Mouse (Mus musculus) forebrain, embryonic 14.5 days (tissue): ENCODE data around the gene Foxp1. TPM values are rescaled to one million over a fixed set of nuclear protein-coding genes. Genes with fewer than 3 reads are reported as not detected.

ENCODE experiments used
- ATAC-seq: fragments of 200-750 bp; cut with Nextera tagmentation; 2 replicates; pipeline ENCODE4 v1.8.0; 2017; ENCODE audit warnings: mild to moderate bottlenecking, moderate library complexity
- DNase-seq: peaks from one replicate; pipeline ENCODE4 v3.0.0-alpha.2; 2015; ENCODE audit warnings: low spot score
- H3K27ac ChIP-seq: fragments of 300-500 bp; sonication (generic); 2 replicates; pipeline ENCODE4 v1.5.1; 2014; ENCODE audit warnings: low read depth, mild to moderate bottlenecking, control low read depth, low read length, moderate library complexity
- H3K27me3 ChIP-seq: fragments of 300-500 bp; sonication (generic); replicated peaks from 2 replicates; pipeline ENCODE4 v1.6.1; 2014; ENCODE audit warnings: low read length, control low read depth, mixed read lengths; ENCODE audit not compliant: control insufficient read depth, insufficient read depth
- H3K36me3 ChIP-seq: fragments of 300-500 bp; sonication (generic); 2 replicates; pipeline ENCODE4 v1.6.1; 2014; ENCODE audit warnings: low read length, control low read depth; ENCODE audit not compliant: control insufficient read depth, insufficient read depth
- H3K4me1 ChIP-seq: fragments of 300-500 bp; sonication (generic); 2 replicates; pipeline ENCODE4 v1.6.1; 2014; ENCODE audit warnings: antibody characterized with exemption, low read length, control low read depth; ENCODE audit not compliant: control insufficient read depth, insufficient read depth
- H3K4me2 ChIP-seq: fragments of 300-500 bp; sonication (generic); 2 replicates; pipeline ENCODE4 v1.6.1; 2014; ENCODE audit warnings: mild to moderate bottlenecking, control low read depth, low read length
- H3K4me3 ChIP-seq: fragments of 300-500 bp; sonication (generic); 2 replicates; pipeline ENCODE4 v1.5.1; 2014; ENCODE audit warnings: low read depth, low read length, control low read depth
- H3K9ac ChIP-seq: fragments of 300-500 bp; sonication (generic); 2 replicates; pipeline ENCODE4 v1.6.1; 2014; ENCODE audit warnings: mild to moderate bottlenecking, low read length, control low read depth, moderate library complexity
- H3K9me3 ChIP-seq: fragments of 300-500 bp; sonication (generic); replicated peaks from 2 replicates; pipeline ENCODE4 v1.6.1; 2016; ENCODE audit warnings: low read length, control low read depth, mixed read lengths; ENCODE audit not compliant: control insufficient read depth
- WGBS: fragments of 180-500 bp; shearing (Covaris S2); extraction: QIAGEN DNeasy Blood & Tissue Kit; methylation state at CpG from one replicate; pipeline ENCODE4 v1.1.7; 2014; 5-methylcytosine and 5-hydroxymethylcytosine counted together
- polyA plus RNA-seq: library from polyadenylated mRNA; unstranded; fragments of >200 nt; fragmentation: Nextera tagmentation; extraction: Ambion mirVana; gene quantifications from 2 replicates; pipeline ENCODE4 v1.2.1, GENCODE M21; 2014

The Foxp1 gene
- polyA plus RNA-seq, 1 experiment from 2014 or later = 63.3 TPM

- no peak overlapping the region for H3K4me2 ChIP-seq
- no peak for DNase-seq
- H3K27ac ChIP-seq = no peak overlapping the region
- no peaks in the 10 kb centered on the region for H3K4me1 ChIP-seq
- H3K9me3 ChIP-seq = no peaks in the 10 kb centered on the region
- no peaks in the 10 kb centered on the region for H3K27me3 ChIP-seq
- no peak overlapping the region for H3K4me3 ChIP-seq
- H3K36me3 ChIP-seq = no peaks in the 10 kb centered on the region
- WGBS = 86% methylated on average over 2 of the region's 2 CpGs
- no peak overlapping the region for H3K9ac ChIP-seq
- no peak for ATAC-seq
Observed at GRCm38 (mm10) chr6:99257676-99258075, 264.8 kb downstream of the Foxp1 start.

DNA sequence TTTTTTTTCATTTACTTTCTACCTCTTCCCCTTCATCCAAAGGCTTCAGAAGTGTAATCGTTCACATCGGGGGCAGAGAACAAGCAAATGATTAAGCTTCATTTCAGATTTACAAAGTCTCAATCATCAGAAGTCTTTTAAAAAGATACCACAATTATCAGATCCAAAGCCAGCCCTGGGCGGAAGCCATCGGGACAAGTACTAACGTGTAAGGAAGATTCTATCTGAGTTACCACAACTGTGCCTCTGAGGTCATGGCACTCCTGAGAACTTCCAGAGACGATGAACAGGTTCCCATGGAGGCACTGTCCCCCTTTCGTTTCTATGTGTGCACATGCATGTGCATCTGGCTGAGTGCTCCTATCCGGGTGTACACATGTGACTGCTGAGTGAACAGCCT is 269.2 kb downstream of the Foxp1 start:
- DNase-seq (no peak), ATAC-seq (no peak)
- Histone ChIP-seq H3K4me2 (no peak overlapping the region), H3K4me3 (no peak overlapping the region), H3K36me3 (no peaks in the 10 kb centered on the region), H3K4me1 (no peaks in the 10 kb centered on the region), H3K9ac (no peak overlapping the region), H3K9me3 (no peaks in the 10 kb centered on the region), H3K27me3 (no peaks in the 10 kb centered on the region), H3K27ac (no peak overlapping the region)
- 94% methylated on average over 8 of the region's 8 CpGs for WGBS

DNA sequence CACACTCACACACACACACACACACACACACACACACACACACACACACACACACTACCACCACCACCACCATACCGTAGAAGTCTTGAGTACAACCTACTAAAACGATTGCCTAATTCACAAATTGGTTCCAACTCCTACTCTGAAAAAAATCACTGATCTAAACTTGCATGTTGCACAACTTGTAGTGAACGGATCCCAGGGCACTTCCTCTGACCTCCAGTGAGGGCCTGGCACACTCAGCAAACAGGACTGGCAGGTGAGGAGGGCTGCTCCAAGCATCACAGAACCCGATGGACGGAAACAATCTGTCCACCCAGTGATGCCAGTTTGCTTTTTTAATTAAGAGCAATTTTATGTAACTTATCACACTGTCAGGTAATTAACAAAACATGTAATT is 269.7 kb downstream of the Foxp1 start:
- ATAC-seq (no peak), DNase-seq (no peak)
- H3K4me1 ChIP-seq = no peaks in the 10 kb centered on the region
- H3K36me3 ChIP-seq = no peaks in the 10 kb centered on the region
- 78% methylated on average over 5 of the region's 5 CpGs for WGBS
- H3K27ac ChIP-seq = no peak overlapping the region
- H3K9ac ChIP-seq = no peak overlapping the region
- no peak overlapping the region for H3K4me3 ChIP-seq
- H3K9me3 ChIP-seq = no peaks in the 10 kb centered on the region
- H3K4me2 ChIP-seq = no peak overlapping the region
- no peaks in the 10 kb centered on the region for H3K27me3 ChIP-seq

GRCm38 (mm10) chr6:99251924-99252323 is 270.6 kb downstream of the Foxp1 start:
- no peak for ATAC-seq
- H3K27ac ChIP-seq = no peak overlapping the region
- WGBS = 93% methylated on average over 4 of the region's 4 CpGs

GRCm38 (mm10) chr6:99251222-99251621 is 271.3 kb downstream of the Foxp1 start:
- H3K4me3 ChIP-seq = no peak overlapping the region
- no peak overlapping the region for H3K9ac ChIP-seq
- ATAC-seq = no peak
- 88% methylated on average over 3 of the region's 3 CpGs for WGBS
- DNase-seq = no peak
- no peak overlapping the region for H3K27ac ChIP-seq
- H3K4me1 ChIP-seq = no peaks in the 10 kb centered on the region
- H3K9me3 ChIP-seq = no peaks in the 10 kb centered on the region
- H3K27me3 ChIP-seq = no peaks in the 10 kb centered on the region
- H3K4me2 ChIP-seq = no peak overlapping the region
- no peaks in the 10 kb centered on the region for H3K36me3 ChIP-seq

More at GRCm38 (mm10) chr6:99251924-99252323, 270.6 kb downstream of the Foxp1 start:
- no peak for DNase-seq
- Histone ChIP-seq H3K9me3 (no peaks in the 10 kb centered on the region), H3K4me1 (no peaks in the 10 kb centered on the region), H3K4me2 (no peak overlapping the region), H3K9ac (no peak overlapping the region), H3K36me3 (no peaks in the 10 kb centered on the region), H3K27me3 (no peaks in the 10 kb centered on the region), H3K4me3 (no peak overlapping the region)

GRCm38 (mm10) chr6:99249496-99250030 is 273.0 kb downstream of the Foxp1 start:
- Histone ChIP-seq H3K9ac (no peak overlapping the region), H3K27ac (no peak overlapping the region), H3K9me3 (no peaks in the 10 kb centered on the region), H3K36me3 (no peaks in the 10 kb centered on the region), H3K4me3 (no peak overlapping the region), H3K27me3 (no peaks in the 10 kb centered on the region), H3K4me2 (no peak overlapping the region), H3K4me1 (no peaks in the 10 kb centered on the region)
- no peak for DNase-seq
- ATAC-seq = no peak
- 73% methylated on average over 5 of the region's 5 CpGs for WGBS

- no peaks in the 10 kb centered on the region for H3K9me3 ChIP-seq
- no peaks in the 10 kb centered on the region for H3K4me1 ChIP-seq
- H3K9ac ChIP-seq = no peak overlapping the region
- WGBS = 92% methylated on average over 8 of the region's 8 CpGs
- DNase-seq = no peak
- H3K4me2 ChIP-seq = no peak overlapping the region
- no peaks in the 10 kb centered on the region for H3K36me3 ChIP-seq
- ATAC-seq = no peak
- no peak overlapping the region for H3K4me3 ChIP-seq
- H3K27me3 ChIP-seq = no peaks in the 10 kb centered on the region
- no peak overlapping the region for H3K27ac ChIP-seq
Observed at GRCm38 (mm10) chr6:99248396-99248795, 274.1 kb downstream of the Foxp1 start.

- Histone ChIP-seq H3K27me3 (no peaks in the 10 kb centered on the region), H3K4me1 (no peaks in the 10 kb centered on the region), H3K9ac (no peak overlapping the region), H3K27ac (no peak overlapping the region), H3K36me3 (no peaks in the 10 kb centered on the region), H3K4me3 (no peak overlapping the region), H3K9me3 (no peaks in the 10 kb centered on the region), H3K4me2 (no peak overlapping the region)
- ATAC-seq = no peak
- DNase-seq = no peak
- WGBS = 96% methylated on average over 10 of the region's 10 CpGs
Observed at GRCm38 (mm10) chr6:99241625-99242395, 280.7 kb downstream of the Foxp1 start.

DNA sequence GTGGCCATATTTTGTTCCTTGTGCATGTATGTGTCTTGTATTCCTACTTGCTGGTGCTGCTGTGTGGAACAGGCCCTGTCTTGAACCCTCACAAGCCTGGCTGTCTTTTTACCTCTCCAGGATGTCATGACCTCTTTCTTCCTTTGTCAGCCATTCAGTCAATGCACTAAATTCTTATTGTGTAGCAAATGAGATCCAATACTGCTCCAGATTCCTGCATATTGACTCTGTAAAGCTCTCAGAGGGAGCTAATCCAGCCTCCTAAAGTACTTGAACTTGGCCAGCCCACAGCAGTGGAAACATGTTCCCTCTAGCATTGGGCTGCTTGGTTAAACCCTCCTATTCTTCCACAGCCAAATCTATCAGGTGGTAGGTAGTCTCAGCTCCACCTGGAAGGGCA is 281.8 kb downstream of the Foxp1 start:
- ATAC-seq = no peak
- Histone ChIP-seq H3K9ac (no peak overlapping the region), H3K27ac (no peak overlapping the region), H3K27me3 (no peaks in the 10 kb centered on the region), H3K4me2 (no peak overlapping the region), H3K4me1 (no peaks in the 10 kb centered on the region), H3K36me3 (no peaks in the 10 kb centered on the region), H3K4me3 (no peak overlapping the region), H3K9me3 (no peaks in the 10 kb centered on the region)
- no peak for DNase-seq
